Mouse (Mus musculus) embryonic facial prominence, embryonic 12.5 days (tissue): ENCODE measurements at regions not wholly inside any gene's neighbourhood (a gene's known extent, or its start where the extent isn't known, plus 50 kb on each side); places are given as distances from the start of the nearest gene placed in this dataset.

Experiments
- ATAC-seq: fragments of 200-750 bp; cut with Nextera tagmentation; 2 replicates; pipeline ENCODE4 v1.8.0; 2017; ENCODE audit not compliant: insufficient number of reproducible peaks, insufficient read depth, low FRiP score, low TSS enrichment
- H3K27ac ChIP-seq: fragments of 300-500 bp; sonication (generic); 2 replicates; pipeline ENCODE4 v1.5.1; 2016; ENCODE audit warnings: mild to moderate bottlenecking
- H3K27me3 ChIP-seq: fragments of 300-500 bp; sonication (generic); 2 replicates; pipeline ENCODE4 v1.6.1; 2016; ENCODE audit warnings: mild to moderate bottlenecking, moderate library complexity
- H3K36me3 ChIP-seq: fragments of 300-500 bp; sonication (generic); 2 replicates; pipeline ENCODE4 v1.6.1; 2016; ENCODE audit warnings: mild to moderate bottlenecking
- H3K4me1 ChIP-seq: fragments of 300-500 bp; sonication (generic); 2 replicates; pipeline ENCODE4 v1.6.1; 2016
- H3K4me2 ChIP-seq: fragments of 300-500 bp; sonication (generic); replicated peaks from 2 replicates; pipeline ENCODE4 v1.6.1; 2016; ENCODE audit warnings: mild to moderate bottlenecking, moderate library complexity
- H3K4me3 ChIP-seq: fragments of 300-500 bp; sonication (generic); 2 replicates; pipeline ENCODE4 v1.5.1; 2016; ENCODE audit warnings: mild to moderate bottlenecking
- H3K9ac ChIP-seq: fragments of 300-500 bp; sonication (generic); 2 replicates; pipeline ENCODE4 v1.6.1; 2016; ENCODE audit warnings: mild to moderate bottlenecking, moderate library complexity
- H3K9me3 ChIP-seq: fragments of 300-500 bp; sonication (generic); 2 replicates; pipeline ENCODE4 v1.6.1; 2016; ENCODE audit warnings: mild to moderate bottlenecking, moderate library complexity
- WGBS: fragments of 180-500 bp; shearing (Covaris S2); methylation state at CpG from one replicate; pipeline ENCODE4 v1.1.7; 2016; 5-methylcytosine and 5-hydroxymethylcytosine counted together

GRCm38 (mm10) chr2:179099783-179100182 is 342.4 kb upstream of the Cdh4 start:
- 92% methylated on average over 1 of the region's 1 CpGs for WGBS
- no peak for ATAC-seq

DNA sequence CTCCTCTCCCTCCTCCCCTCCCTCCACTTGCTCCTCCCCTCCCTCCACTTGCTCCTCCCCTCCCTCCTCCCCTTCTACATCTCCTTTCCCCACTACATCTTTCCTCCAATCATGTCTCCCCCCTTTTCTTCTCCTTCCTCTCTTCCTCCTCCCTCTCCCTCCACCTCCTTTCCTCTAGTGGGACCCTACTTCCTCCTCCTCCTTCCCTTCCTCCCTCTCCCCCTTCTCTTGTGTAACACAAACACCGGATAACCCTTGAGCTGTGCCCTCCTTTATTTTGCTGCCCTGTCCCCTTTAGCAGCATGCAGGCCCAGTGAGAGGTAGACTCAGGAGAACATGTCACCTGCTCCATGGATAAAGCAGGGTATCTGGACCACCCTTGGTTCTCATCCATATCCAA is 339.1 kb upstream of the Cdh4 start:
- Histone ChIP-seq H3K27ac (no peak overlapping the region), H3K27me3 (no peaks in the 10 kb centered on the region), H3K9me3 (no peaks in the 10 kb centered on the region), H3K36me3 (no peaks in the 10 kb centered on the region), H3K4me1 (peaks cover 7% of the 10 kb centered on the region; the same call in 1 of the 2 replicates), H3K9ac (no peak overlapping the region), H3K4me2 (no peak overlapping the region), H3K4me3 (no peak overlapping the region)
- WGBS = 86% methylated on average over 1 of the region's 1 CpGs
- no peak for ATAC-seq

More at GRCm38 (mm10) chr2:179099783-179100182, 342.4 kb upstream of the Cdh4 start:
- H3K36me3 ChIP-seq = no peaks in the 10 kb centered on the region
- H3K27me3 ChIP-seq = no peaks in the 10 kb centered on the region
- no peak overlapping the region for H3K27ac ChIP-seq
- H3K4me1 ChIP-seq = peaks cover 7% of the 10 kb centered on the region; the same call in 1 of the 2 replicates
- no peak overlapping the region for H3K4me2 ChIP-seq
- no peak overlapping the region for H3K4me3 ChIP-seq
- no peak overlapping the region for H3K9ac ChIP-seq
- no peaks in the 10 kb centered on the region for H3K9me3 ChIP-seq

- no peak overlapping the region for H3K9ac ChIP-seq
- no peak overlapping the region for H3K4me2 ChIP-seq
- H3K36me3 ChIP-seq = no peaks in the 10 kb centered on the region
- H3K27me3 ChIP-seq = no peaks in the 10 kb centered on the region
- peaks cover 3% of the 10 kb centered on the region; the same call in 1 of the 2 replicates for H3K4me1 ChIP-seq
- H3K9me3 ChIP-seq = no peaks in the 10 kb centered on the region
- ATAC-seq = no peak
- H3K27ac ChIP-seq = no peak overlapping the region
- no peak overlapping the region for H3K4me3 ChIP-seq
- 40% methylated on average over 5 of the region's 5 CpGs for WGBS
These were observed 329.3 kb upstream of the Cdh4 start for GRCm38 (mm10) chr2:179112951-179113350.

- WGBS = 86% methylated on average over 3 of the region's 3 CpGs
- Histone ChIP-seq H3K9me3 (no peaks in the 10 kb centered on the region), H3K4me2 (no peak overlapping the region), H3K27ac (no peak overlapping the region), H3K4me1 (no peaks in the 10 kb centered on the region), H3K9ac (no peak overlapping the region), H3K27me3 (no peaks in the 10 kb centered on the region), H3K36me3 (no peaks in the 10 kb centered on the region), H3K4me3 (no peak overlapping the region)
- ATAC-seq = no peak
These were observed 314.2 kb upstream of the Cdh4 start for GRCm38 (mm10) chr2:179128018-179128417.

DNA sequence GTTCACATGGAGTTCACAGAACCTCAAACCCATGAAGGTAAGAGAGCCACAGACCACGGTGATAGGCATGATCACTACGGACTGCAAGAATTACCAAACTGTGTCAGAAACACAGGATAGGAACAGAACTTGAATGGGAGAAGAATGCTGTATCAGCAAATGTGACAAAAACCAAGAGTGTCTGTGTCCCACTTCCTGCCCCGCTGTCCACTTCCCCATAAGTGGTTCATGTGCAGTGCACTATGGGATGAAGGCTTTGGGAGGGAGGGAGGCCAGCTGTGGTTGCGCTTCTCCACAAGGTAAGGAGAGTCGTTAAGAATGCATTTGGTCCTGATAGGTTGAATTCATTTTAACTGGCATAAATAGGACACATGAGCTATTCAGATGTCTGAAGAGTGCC is 313.8 kb upstream of the Cdh4 start:
- H3K4me2 ChIP-seq = no peak overlapping the region
- no peak overlapping the region for H3K9ac ChIP-seq
- no peaks in the 10 kb centered on the region for H3K36me3 ChIP-seq
- no peaks in the 10 kb centered on the region for H3K9me3 ChIP-seq
- no peak for ATAC-seq
- H3K4me1 ChIP-seq = no peaks in the 10 kb centered on the region
- WGBS = 88% methylated on average over 5 of the region's 5 CpGs
- no peak overlapping the region for H3K27ac ChIP-seq
- H3K4me3 ChIP-seq = no peak overlapping the region
- no peaks in the 10 kb centered on the region for H3K27me3 ChIP-seq

DNA sequence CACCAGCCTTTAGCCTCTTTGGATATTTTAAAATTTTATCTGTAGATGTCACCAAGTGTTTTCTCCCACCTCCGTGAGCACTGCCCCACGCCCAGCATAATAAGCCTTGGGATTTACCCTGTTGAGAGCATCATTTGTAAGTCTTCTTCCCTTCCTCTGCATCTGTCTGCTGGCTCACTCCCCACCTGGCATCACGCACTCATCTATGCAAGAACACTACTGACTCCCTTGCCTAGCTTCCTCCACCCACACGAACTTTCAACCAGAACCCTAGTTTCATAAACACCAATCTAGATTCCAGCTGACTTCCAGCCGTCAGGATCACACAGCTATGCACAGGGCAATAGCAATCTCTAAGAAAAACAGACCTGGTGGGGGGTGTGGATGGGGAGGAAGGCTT is 311.2 kb upstream of the Cdh4 start:
- ATAC-seq = no peak
- Histone ChIP-seq H3K9ac (no peak overlapping the region), H3K36me3 (no peaks in the 10 kb centered on the region), H3K4me3 (no peak overlapping the region), H3K4me2 (no peak overlapping the region), H3K27me3 (no peaks in the 10 kb centered on the region), H3K27ac (no peak overlapping the region), H3K4me1 (no peaks in the 10 kb centered on the region), H3K9me3 (no peaks in the 10 kb centered on the region)
- WGBS = 76% methylated on average over 5 of the region's 5 CpGs

GRCm38 (mm10) chr2:179142313-179142712 is 299.9 kb upstream of the Cdh4 start:
- no peak for ATAC-seq
- WGBS = 76% methylated on average over 8 of the region's 8 CpGs
- no peaks in the 10 kb centered on the region for H3K4me1 ChIP-seq

DNA sequence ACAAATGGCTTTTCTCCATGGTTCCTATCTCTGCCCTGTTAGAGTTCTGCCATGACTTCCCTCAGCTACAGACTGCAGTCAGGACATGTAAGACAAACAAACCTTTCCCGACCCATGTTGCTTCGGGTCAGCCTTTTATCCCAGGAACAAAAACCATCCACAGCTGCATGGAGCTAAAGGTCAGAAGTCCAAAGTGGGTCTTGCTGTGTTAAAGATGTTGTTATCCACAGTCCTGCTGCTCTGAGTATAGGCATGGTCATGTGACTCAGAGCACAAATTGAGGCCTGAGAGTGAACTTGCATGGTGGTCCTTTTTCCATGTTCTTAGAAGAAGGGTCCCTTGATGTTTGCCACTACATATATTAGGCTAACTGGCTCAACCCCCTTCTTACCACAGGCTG is 296.5 kb upstream of the Cdh4 start:
- no peaks in the 10 kb centered on the region for H3K4me1 ChIP-seq
- H3K9ac ChIP-seq = no peak overlapping the region
- H3K4me3 ChIP-seq = no peak overlapping the region
- no peak overlapping the region for H3K4me2 ChIP-seq
- no peaks in the 10 kb centered on the region for H3K27me3 ChIP-seq
- H3K9me3 ChIP-seq = no peaks in the 10 kb centered on the region
- H3K27ac ChIP-seq = no peak overlapping the region
- no peaks in the 10 kb centered on the region for H3K36me3 ChIP-seq
- WGBS = 35% methylated on average over 2 of the region's 2 CpGs
- no peak for ATAC-seq

More at GRCm38 (mm10) chr2:179142313-179142712, 299.9 kb upstream of the Cdh4 start:
- Histone ChIP-seq H3K4me3 (no peak overlapping the region), H3K9me3 (no peaks in the 10 kb centered on the region), H3K4me2 (no peak overlapping the region), H3K27ac (no peak overlapping the region), H3K36me3 (no peaks in the 10 kb centered on the region), H3K27me3 (no peaks in the 10 kb centered on the region), H3K9ac (no peak overlapping the region)

- H3K9ac ChIP-seq = no peak overlapping the region
- no peaks in the 10 kb centered on the region for H3K4me1 ChIP-seq
- H3K27me3 ChIP-seq = no peaks in the 10 kb centered on the region
- no peaks in the 10 kb centered on the region for H3K36me3 ChIP-seq
- no peaks in the 10 kb centered on the region for H3K9me3 ChIP-seq
- no peak overlapping the region for H3K4me2 ChIP-seq
- 55% methylated on average over 4 of the region's 4 CpGs for WGBS
- no peak overlapping the region for H3K27ac ChIP-seq
- no peak overlapping the region for H3K4me3 ChIP-seq
- peak; percentile 64; the same call in 1 of the 2 replicates for ATAC-seq
These were observed 296.0 kb upstream of the Cdh4 start for GRCm38 (mm10) chr2:179146274-179146673.

- Histone ChIP-seq H3K4me1 (no peaks in the 10 kb centered on the region), H3K9ac (no peak overlapping the region), H3K9me3 (no peaks in the 10 kb centered on the region), H3K27me3 (no peaks in the 10 kb centered on the region), H3K4me3 (no peak overlapping the region), H3K4me2 (no peak overlapping the region), H3K27ac (no peak overlapping the region), H3K36me3 (no peaks in the 10 kb centered on the region)
- WGBS = 51% methylated on average over 5 of the region's 5 CpGs
- no peak for ATAC-seq
These were observed 294.0 kb upstream of the Cdh4 start for GRCm38 (mm10) chr2:179148194-179148593.

GRCm38 (mm10) chr2:179148667-179149066 is 293.6 kb upstream of the Cdh4 start:
- Histone ChIP-seq H3K4me2 (no peak overlapping the region), H3K9me3 (no peaks in the 10 kb centered on the region), H3K9ac (no peak overlapping the region), H3K4me1 (no peaks in the 10 kb centered on the region), H3K27ac (no peak overlapping the region), H3K4me3 (no peak overlapping the region), H3K36me3 (no peaks in the 10 kb centered on the region), H3K27me3 (no peaks in the 10 kb centered on the region)
- 67% methylated on average over 4 of the region's 4 CpGs for WGBS
- 0 out of 2 replicates have a peak, but pooled peaks have one; percentile 60 for ATAC-seq

DNA sequence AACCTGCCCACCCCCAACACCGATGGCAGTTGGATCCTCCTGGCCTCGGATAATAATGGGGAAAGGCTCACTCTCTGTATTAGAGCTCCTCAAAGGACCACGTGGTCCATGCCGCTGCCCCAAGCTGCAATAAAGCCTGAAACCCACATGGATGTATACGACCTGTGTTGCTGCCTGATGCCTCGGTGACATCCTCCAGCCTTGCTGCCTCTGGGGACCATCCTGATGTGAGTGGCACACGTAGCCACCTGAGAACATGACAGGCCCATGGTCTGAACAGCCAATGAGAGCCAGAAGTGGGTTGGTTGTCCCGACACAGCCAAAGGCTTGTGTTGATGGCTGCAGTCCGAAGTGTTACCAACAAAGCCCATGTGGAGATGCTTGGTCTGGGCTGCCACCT is 283.4 kb upstream of the Cdh4 start:
- Histone ChIP-seq H3K9ac (no peak overlapping the region), H3K4me2 (no peak overlapping the region), H3K4me3 (no peak overlapping the region), H3K9me3 (no peaks in the 10 kb centered on the region), H3K27ac (no peak overlapping the region), H3K36me3 (no peaks in the 10 kb centered on the region), H3K4me1 (no peaks in the 10 kb centered on the region), H3K27me3 (no peaks in the 10 kb centered on the region)
- no peak for ATAC-seq
- WGBS = 87% methylated on average over 9 of the region's 9 CpGs

- no peak overlapping the region for H3K9ac ChIP-seq
- no peak overlapping the region for H3K27ac ChIP-seq
- H3K4me3 ChIP-seq = no peak overlapping the region
- no peak overlapping the region for H3K4me2 ChIP-seq
- H3K27me3 ChIP-seq = no peaks in the 10 kb centered on the region
- H3K9me3 ChIP-seq = 0 out of 2 replicates have a peak, but pooled peaks cover 10% of the 10 kb centered on the region
- H3K36me3 ChIP-seq = no peaks in the 10 kb centered on the region
- WGBS = 83% methylated on average over 5 of the region's 5 CpGs
- no peaks in the 10 kb centered on the region for H3K4me1 ChIP-seq
- no peak for ATAC-seq
These were observed 279.1 kb upstream of the Cdh4 start for GRCm38 (mm10) chr2:179163116-179163515.
